Mouse (Mus musculus): ENCODE results near the gene Ugcg.

- TF ChIP-seq POLR2A (IDR thresholded peaks at IDR 0.05; ENCODE audit: insufficient read length, low read depth) (no peak), CEBPB (IDR thresholded peaks at IDR 0.05; ENCODE audit: insufficient read depth, poor library complexity, severe bottlenecking) (no peak), USF1 (IDR thresholded peaks at IDR 0.05; ENCODE audit: low read depth) (no peak), MAX (IDR thresholded peaks at IDR 0.05; ENCODE audit: low read depth) (no peak), MYOG (IDR thresholded peaks at IDR 0.05; ENCODE audit: control insufficient read depth in 1 of 3, insufficient read depth in 1 of 3, insufficient read length in 2 of 3, low read depth in 2 of 3) (no peak), E2F4 (IDR thresholded peaks at IDR 0.05; ENCODE audit: insufficient read depth) (no peak), POLR2AphosphoS2 (IDR thresholded peaks at IDR 0.05; ENCODE audit: insufficient read length, low read depth) (no peak), SRF (IDR thresholded peaks at IDR 0.05; ENCODE audit: control insufficient read depth, insufficient read length, low read depth) (no peak), MYOD1 (IDR thresholded peaks at IDR 0.05; ENCODE audit: control insufficient read depth in 1 of 3, insufficient read length in 2 of 3, low read depth in 2 of 3) (no peak)
Measured at GRCm38 (mm10) chr4:59197462-59197861, 8.4 kb downstream of the Ugcg start.

Data from myocyte (in vitro differentiated cells).